Mouse (Mus musculus): ENCODE data around the gene Olfr1042. TPM values are rescaled to one million over a fixed set of nuclear protein-coding genes. Genes with fewer than 3 reads are reported as not detected.
"Not testable (repeated sequence)": the region's sequence is repeated elsewhere in the genome, so short reads cannot be mapped to it uniquely, and the experiment has no call there.

Olfr1042 gene
- not detected in 2 replicates for polyA plus RNA-seq (2015; fragmentation: Nextera tagmentation; extraction: Ambion mirVana)

- 87% methylated on average over 2 of the region's 2 CpGs for WGBS
- no peak within 1 kb of the TSS for H3K9ac ChIP-seq (ENCODE audit: low read depth, low read length)
- H3K27me3 ChIP-seq (replicated peaks; ENCODE audit: control insufficient read depth, insufficient read depth, low read length): no peaks in the 10 kb centered on the region
- H3K27ac ChIP-seq (ENCODE audit: low read depth, low read length): no peak within 1 kb of the TSS
- no peaks in the 10 kb centered on the region for H3K4me1 ChIP-seq (ENCODE audit: control insufficient read depth, insufficient read depth, low read depth, low read length)
- no peak within 1 kb of the TSS for H3K4me3 ChIP-seq (ENCODE audit: low read length)
- no peaks in the 10 kb centered on the region for H3K36me3 ChIP-seq (ENCODE audit: control insufficient read depth, insufficient read depth, low read length)
- no peak within 1 kb of the TSS for H3K4me2 ChIP-seq (ENCODE audit: low read length)
- no peaks in the 10 kb centered on the region for H3K9me3 ChIP-seq (ENCODE audit: control insufficient read depth, low read length)
- ATAC-seq: no peak
Observed at GRCm38 (mm10) chr2:86161738-86162137, at the start of gene Olfr1042. TSS of gene Olfr1042 (minus strand) at chr2:86161838.

- no peaks in the 10 kb centered on the region for H3K4me1 ChIP-seq (ENCODE audit: control insufficient read depth, insufficient read depth, low read depth, low read length)
- no peak within 1 kb of the TSS for H3K4me2 ChIP-seq (ENCODE audit: low read length)
- no peak within 1 kb of the TSS for H3K27ac ChIP-seq (ENCODE audit: low read depth, low read length)
- no peaks in the 10 kb centered on the region for H3K27me3 ChIP-seq (replicated peaks; ENCODE audit: control insufficient read depth, insufficient read depth, low read length)
- no peaks in the 10 kb centered on the region for H3K36me3 ChIP-seq (ENCODE audit: control insufficient read depth, insufficient read depth, low read length)
- H3K4me3 ChIP-seq (ENCODE audit: low read length): no peak within 1 kb of the TSS
- H3K9me3 ChIP-seq (ENCODE audit: control insufficient read depth, low read length): no peaks in the 10 kb centered on the region
- no peak within 1 kb of the TSS for H3K9ac ChIP-seq (ENCODE audit: low read depth, low read length)
- ATAC-seq: no peak
Observed at GRCm38 (mm10) chr2:86202909-86203308, 41.3 kb upstream of the Olfr1042 start, which contains the start of gene Olfr1045. TSS of gene Olfr1045 (minus strand) at chr2:86203009.

GRCm38 (mm10) chr2:86195863-86196262 is 34.2 kb upstream of the Olfr1042 start:
- H3K9me3 ChIP-seq (ENCODE audit: control insufficient read depth, low read length): no peaks in the 10 kb centered on the region
- no peak overlapping the region for H3K27ac ChIP-seq (ENCODE audit: low read depth, low read length)
- no peak overlapping the region for H3K9ac ChIP-seq (ENCODE audit: low read depth, low read length)
- ATAC-seq: no peak
- no peaks in the 10 kb centered on the region for H3K4me1 ChIP-seq (ENCODE audit: control insufficient read depth, insufficient read depth, low read depth, low read length)
- no peak overlapping the region for H3K4me3 ChIP-seq (ENCODE audit: low read length)
- 50% methylated on average over 1 of the region's 1 CpGs for WGBS
- no peaks in the 10 kb centered on the region for H3K36me3 ChIP-seq (ENCODE audit: control insufficient read depth, insufficient read depth, low read length)
- H3K4me2 ChIP-seq (ENCODE audit: low read length): no peak overlapping the region
- H3K27me3 ChIP-seq (replicated peaks; ENCODE audit: control insufficient read depth, insufficient read depth, low read length): no peaks in the 10 kb centered on the region

- H3K36me3 ChIP-seq (ENCODE audit: control insufficient read depth, insufficient read depth, low read length): no peaks in the 10 kb centered on the region
- H3K4me1 ChIP-seq (ENCODE audit: control insufficient read depth, insufficient read depth, low read depth, low read length): no peaks in the 10 kb centered on the region
- H3K27ac ChIP-seq (ENCODE audit: low read depth, low read length): no peak within 1 kb of the TSS
- no peak within 1 kb of the TSS for H3K4me2 ChIP-seq (ENCODE audit: low read length)
- no peaks in the 10 kb centered on the region for H3K9me3 ChIP-seq (ENCODE audit: control insufficient read depth, low read length)
- no peak for ATAC-seq
- H3K9ac ChIP-seq (ENCODE audit: low read depth, low read length): no peak within 1 kb of the TSS
- H3K27me3 ChIP-seq (replicated peaks; ENCODE audit: control insufficient read depth, insufficient read depth, low read length): no peaks in the 10 kb centered on the region
- H3K4me3 ChIP-seq (ENCODE audit: low read length): no peak within 1 kb of the TSS
Observed at GRCm38 (mm10) chr2:86185583-86185982, 23.9 kb upstream of the Olfr1042 start, which contains the start of gene Olfr52. TSS of gene Olfr52 (minus strand) at chr2:86185683.

- no peaks in the 10 kb centered on the region for H3K36me3 ChIP-seq (ENCODE audit: control insufficient read depth, insufficient read depth, low read length)
- WGBS: 77% methylated on average over 3 of the region's 3 CpGs
- no peak overlapping the region for H3K4me2 ChIP-seq (ENCODE audit: low read length)
- no peaks in the 10 kb centered on the region for H3K9me3 ChIP-seq (ENCODE audit: control insufficient read depth, low read length)
- no peaks in the 10 kb centered on the region for H3K4me1 ChIP-seq (ENCODE audit: control insufficient read depth, insufficient read depth, low read depth, low read length)
- no peak overlapping the region for H3K27ac ChIP-seq (ENCODE audit: low read depth, low read length)
- ATAC-seq: no peak
- H3K4me3 ChIP-seq (ENCODE audit: low read length): no peak overlapping the region
- H3K27me3 ChIP-seq (replicated peaks; ENCODE audit: control insufficient read depth, insufficient read depth, low read length): no peaks in the 10 kb centered on the region
- no peak overlapping the region for H3K9ac ChIP-seq (ENCODE audit: low read depth, low read length)
Observed at GRCm38 (mm10) chr2:86179950-86180349, 18.3 kb upstream of the Olfr1042 start.

- ATAC-seq: no peak
- H3K4me2 ChIP-seq (ENCODE audit: low read length): no peak within 1 kb of the TSS
- no peak within 1 kb of the TSS for H3K27ac ChIP-seq (ENCODE audit: low read depth, low read length)
- no peaks in the 10 kb centered on the region for H3K36me3 ChIP-seq (ENCODE audit: control insufficient read depth, insufficient read depth, low read length)
- no peaks in the 10 kb centered on the region for H3K9me3 ChIP-seq (ENCODE audit: control insufficient read depth, low read length)
- no peak within 1 kb of the TSS for H3K9ac ChIP-seq (ENCODE audit: low read depth, low read length)
- H3K4me1 ChIP-seq (ENCODE audit: control insufficient read depth, insufficient read depth, low read depth, low read length): no peaks in the 10 kb centered on the region
- no peaks in the 10 kb centered on the region for H3K27me3 ChIP-seq (replicated peaks; ENCODE audit: control insufficient read depth, insufficient read depth, low read length)
- no peak within 1 kb of the TSS for H3K4me3 ChIP-seq (ENCODE audit: low read length)
Observed at GRCm38 (mm10) chr2:86177720-86178119, 16.1 kb upstream of the Olfr1042 start, which contains the start of gene Olfr1044. TSS of gene Olfr1044 (minus strand) at chr2:86177820.

- WGBS: 86% methylated on average over 7 of the region's 7 CpGs
- not testable (repeated sequence) for H3K27ac ChIP-seq (ENCODE audit: low read depth, low read length); H3K4me3 ChIP-seq (ENCODE audit: low read length); H3K36me3 ChIP-seq (ENCODE audit: control insufficient read depth, insufficient read depth, low read length); H3K4me1 ChIP-seq (ENCODE audit: control insufficient read depth, insufficient read depth, low read depth, low read length); H3K27me3 ChIP-seq (replicated peaks; ENCODE audit: control insufficient read depth, insufficient read depth, low read length); H3K9me3 ChIP-seq (ENCODE audit: control insufficient read depth, low read length); ATAC-seq; H3K9ac ChIP-seq (ENCODE audit: low read depth, low read length); H3K4me2 ChIP-seq (ENCODE audit: low read length)
Observed at GRCm38 (mm10) chr2:86175422-86175821, 13.8 kb upstream of the Olfr1042 start.

GRCm38 (mm10) chr2:86167422-86167821 is 5.8 kb upstream of the Olfr1042 start, which contains the start of gene Olfr1043:
TSS of gene Olfr1043 (minus strand) at chr2:86167522.
- 89% methylated on average over 2 of the region's 2 CpGs for WGBS
- H3K36me3 ChIP-seq (ENCODE audit: control insufficient read depth, insufficient read depth, low read length): no peaks in the 10 kb centered on the region
- no peak within 1 kb of the TSS for H3K4me3 ChIP-seq (ENCODE audit: low read length)
- H3K27ac ChIP-seq (ENCODE audit: low read depth, low read length): no peak within 1 kb of the TSS
- H3K4me1 ChIP-seq (ENCODE audit: control insufficient read depth, insufficient read depth, low read depth, low read length): no peaks in the 10 kb centered on the region
- H3K27me3 ChIP-seq (replicated peaks; ENCODE audit: control insufficient read depth, insufficient read depth, low read length): no peaks in the 10 kb centered on the region
- H3K4me2 ChIP-seq (ENCODE audit: low read length): no peak within 1 kb of the TSS
- H3K9ac ChIP-seq (ENCODE audit: low read depth, low read length): no peak within 1 kb of the TSS
- no peak for ATAC-seq
- H3K9me3 ChIP-seq (ENCODE audit: control insufficient read depth, low read length): no peaks in the 10 kb centered on the region

- Histone ChIP-seq H3K36me3 (ENCODE audit: control insufficient read depth, insufficient read depth, low read length) (no peaks in the 10 kb centered on the region), H3K9me3 (ENCODE audit: control insufficient read depth, low read length) (no peaks in the 10 kb centered on the region), H3K4me2 (ENCODE audit: low read length) (no peak within 1 kb of the TSS), H3K9ac (ENCODE audit: low read depth, low read length) (no peak within 1 kb of the TSS), H3K4me3 (ENCODE audit: low read length) (no peak within 1 kb of the TSS), H3K4me1 (ENCODE audit: control insufficient read depth, insufficient read depth, low read depth, low read length) (no peaks in the 10 kb centered on the region), H3K27ac (ENCODE audit: low read depth, low read length) (no peak within 1 kb of the TSS), H3K27me3 (replicated peaks; ENCODE audit: control insufficient read depth, insufficient read depth, low read length) (no peaks in the 10 kb centered on the region)
- 94% methylated on average over 1 of the region's 1 CpGs for WGBS
- ATAC-seq: no peak
Observed at GRCm38 (mm10) chr2:86146632-86147031, 15.0 kb downstream of the Olfr1042 start, which contains the start of gene Olfr1040. TSS of gene Olfr1040 (minus strand) at chr2:86146732.

- H3K9ac ChIP-seq (ENCODE audit: low read depth, low read length): no peak within 1 kb of the TSS
- no peaks in the 10 kb centered on the region; the same call in 1 of the 2 replicates for H3K9me3 ChIP-seq (ENCODE audit: control insufficient read depth, low read length)
- 96% methylated on average over 1 of the region's 1 CpGs for WGBS
- no peak within 1 kb of the TSS for H3K4me2 ChIP-seq (ENCODE audit: low read length)
- H3K27ac ChIP-seq (ENCODE audit: low read depth, low read length): no peak within 1 kb of the TSS
- no peak for ATAC-seq
- no peak within 1 kb of the TSS for H3K4me3 ChIP-seq (ENCODE audit: low read length)
- no peaks in the 10 kb centered on the region for H3K4me1 ChIP-seq (ENCODE audit: control insufficient read depth, insufficient read depth, low read depth, low read length)
- no peaks in the 10 kb centered on the region for H3K27me3 ChIP-seq (replicated peaks; ENCODE audit: control insufficient read depth, insufficient read depth, low read length)
- H3K36me3 ChIP-seq (ENCODE audit: control insufficient read depth, insufficient read depth, low read length): no peaks in the 10 kb centered on the region
Observed at GRCm38 (mm10) chr2:86135828-86136227, 25.8 kb downstream of the Olfr1042 start, which contains the start of gene Olfr1039. TSS of gene Olfr1039 (minus strand) at chr2:86135928.

Measured in hindbrain, embryonic 16.5 days (tissue).